Mouse (Mus musculus) spleen, postnatal 36 days (tissue): ENCODE measurements around the gene Creld2.

Source experiments
- DNase-seq, 2 experiments: peaks; one replicate each; pipeline ENCODE4 v3.0.0; 2022; ENCODE audit warnings: low spot score in 2 of 2, mixed read lengths in 1 of 2

Creld2 gene

GRCm38 (mm10) chr15:88828800-88829705, 9.6 kb downstream of the Creld2 start:
- peak; percentile 75 to 80 for DNase-seq

GRCm38 (mm10) chr15:88829791-88830440, 10.5 kb downstream of the Creld2 start:
- DNase-seq = no peak

- DNase-seq = no peak
Observed at GRCm38 (mm10) chr15:88830696-88831095, 11.2 kb downstream of the Creld2 start.

GRCm38 (mm10) chr15:88831482-88831881, 12.0 kb downstream of the Creld2 start:
- DNase-seq = no peak

- no peak for DNase-seq
Observed at GRCm38 (mm10) chr15:88832536-88832935, 13.1 kb downstream of the Creld2 start.

GRCm38 (mm10) chr15:88836031-88836430, 16.6 kb downstream of the Creld2 start:
- no peak for DNase-seq

- no peak for DNase-seq
Observed at GRCm38 (mm10) chr15:88836571-88836970, 17.1 kb downstream of the Creld2 start.

GRCm38 (mm10) chr15:88837199-88837932, 17.9 kb downstream of the Creld2 start:
- DNase-seq = peak; percentile 33 to 47

GRCm38 (mm10) chr15:88837977-88838376, 18.5 kb downstream of the Creld2 start:
- DNase-seq = no peak

- DNase-seq = no peak
Observed at GRCm38 (mm10) chr15:88839271-88839670, 19.8 kb downstream of the Creld2 start.

GRCm38 (mm10) chr15:88840126-88840525, 20.7 kb downstream of the Creld2 start:
- no peak for DNase-seq

GRCm38 (mm10) chr15:88841160-88841559, 21.7 kb downstream of the Creld2 start:
- no peak for DNase-seq

GRCm38 (mm10) chr15:88841580-88842299, 22.3 kb downstream of the Creld2 start:
- DNase-seq = no peak

GRCm38 (mm10) chr15:88842300-88842673, 22.8 kb downstream of the Creld2 start:
- no peak for DNase-seq

GRCm38 (mm10) chr15:88843486-88844097, 24.1 kb downstream of the Creld2 start:
- DNase-seq = no peak

GRCm38 (mm10) chr15:88844966-88845365, 25.5 kb downstream of the Creld2 start:
- no peak for DNase-seq

GRCm38 (mm10) chr15:88848661-88849060, 29.2 kb downstream of the Creld2 start:
- DNase-seq = no peak

- DNase-seq = no peak
Observed at GRCm38 (mm10) chr15:88849621-88850020, 30.2 kb downstream of the Creld2 start.

- peak in 1 of 2 experiments; percentile 16 for DNase-seq
Observed at GRCm38 (mm10) chr15:88850146-88850826, 30.8 kb downstream of the Creld2 start.

- no peak for DNase-seq
Observed at GRCm38 (mm10) chr15:88851076-88851475, 31.6 kb downstream of the Creld2 start.
